Mouse (Mus musculus): ENCODE data around the gene Nos1ap. TPM values are rescaled to one million over a fixed set of nuclear protein-coding genes. Genes with fewer than 3 reads are reported as not detected.

The Nos1ap gene
- polyA plus RNA-seq, 1 experiment from 2014 or later, result 8.0 TPM

GRCm38 (mm10) chr1:170308503-170308902 lies 281.2 kb downstream of the Nos1ap start, which contains the start of gene Spata46:
TSS of gene Spata46 (plus strand) at chr1:170308803.
- Histone ChIP-seq H3K27ac (ENCODE audit: low read length) (no peak within 1 kb of the TSS), H3K27me3 (replicated peaks; ENCODE audit: insufficient read depth, low read length) (no peaks in the 10 kb centered on the region), H3K4me3 (ENCODE audit: low read depth, low read length) (no peak within 1 kb of the TSS), H3K9me3 (ENCODE audit: low read length) (no peaks in the 10 kb centered on the region), H3K36me3 (ENCODE audit: insufficient read depth, low read length) (no peaks in the 10 kb centered on the region), H3K9ac (replicated peaks; ENCODE audit: low read depth) (no peak within 1 kb of the TSS), H3K4me2 (replicated peaks; ENCODE audit: low read depth, low read length) (no peak within 1 kb of the TSS), H3K4me1 (ENCODE audit: insufficient read depth, low read depth, low read length) (no peaks in the 10 kb centered on the region)
- ATAC-seq, result no peak
- DNase-seq (ENCODE audit: low spot score), result no peak
- TF ChIP-seq CTCF (IDR thresholded peaks at IDR 0.05) (no peak), EP300 (IDR thresholded peaks at IDR 0.05) (no peak)
- WGBS, result 82% methylated on average over 4 of the region's 4 CpGs

- H3K9ac ChIP-seq (replicated peaks; ENCODE audit: low read depth), result no peak within 1 kb of the TSS
- ATAC-seq, result no peak
- WGBS, result 91% methylated on average over 4 of the region's 4 CpGs
- no peak within 1 kb of the TSS for H3K27ac ChIP-seq (ENCODE audit: low read length)
- no peak within 1 kb of the TSS for H3K4me2 ChIP-seq (replicated peaks; ENCODE audit: low read depth, low read length)
- H3K4me3 ChIP-seq (ENCODE audit: low read depth, low read length), result no peak within 1 kb of the TSS
- H3K4me1 ChIP-seq (ENCODE audit: insufficient read depth, low read depth, low read length), result no peaks in the 10 kb centered on the region
- no peaks in the 10 kb centered on the region for H3K27me3 ChIP-seq (replicated peaks; ENCODE audit: insufficient read depth, low read length)
- H3K9me3 ChIP-seq (ENCODE audit: low read length), result no peaks in the 10 kb centered on the region
- TF ChIP-seq CTCF (IDR thresholded peaks at IDR 0.05) (no peak), EP300 (IDR thresholded peaks at IDR 0.05) (no peak)
- no peaks in the 10 kb centered on the region for H3K36me3 ChIP-seq (ENCODE audit: insufficient read depth, low read length)
- no peak for DNase-seq (ENCODE audit: low spot score)
Measured at GRCm38 (mm10) chr1:170306232-170306631, 283.4 kb downstream of the Nos1ap start, which contains the start of gene Gm7694. TSS of gene Gm7694 (minus strand) at chr1:170306332.

- 75% methylated on average over 10 of the region's 10 CpGs for WGBS
Measured at GRCm38 (mm10) chr1:170305002-170305401, 284.7 kb downstream of the Nos1ap start.

DNA sequence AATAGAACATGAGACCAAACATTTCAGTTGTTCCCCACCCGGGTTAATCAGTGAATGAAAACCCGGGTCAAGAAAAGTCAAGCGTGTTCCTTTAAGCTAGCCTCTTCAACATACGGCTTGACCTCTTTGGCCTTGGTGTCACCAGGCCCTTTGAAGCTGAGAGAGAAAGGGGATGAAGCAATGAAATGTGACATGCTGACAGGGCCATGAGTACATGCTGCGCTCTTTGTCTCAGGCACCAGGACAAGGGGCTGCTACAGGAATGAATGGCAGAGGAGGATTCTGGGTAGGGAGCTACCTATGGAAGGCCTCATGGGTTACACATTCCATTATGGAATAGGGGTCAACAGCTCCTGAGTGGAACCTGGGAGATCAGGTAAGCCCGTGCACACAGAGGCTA lies 286.6 kb downstream of the Nos1ap start:
- H3K4me3 ChIP-seq (ENCODE audit: low read depth, low read length), result no peak overlapping the region
- H3K9me3 ChIP-seq (ENCODE audit: low read length), result no peaks in the 10 kb centered on the region
- WGBS, result 76% methylated on average over 6 of the region's 6 CpGs
- TF ChIP-seq EP300 (IDR thresholded peaks at IDR 0.05) (no peak), CTCF (IDR thresholded peaks at IDR 0.05) (no peak)
- H3K9ac ChIP-seq (replicated peaks; ENCODE audit: low read depth), result no peak overlapping the region
- H3K4me1 ChIP-seq (ENCODE audit: insufficient read depth, low read depth, low read length), result no peaks in the 10 kb centered on the region
- no peaks in the 10 kb centered on the region for H3K36me3 ChIP-seq (ENCODE audit: insufficient read depth, low read length)
- no peak overlapping the region for H3K4me2 ChIP-seq (replicated peaks; ENCODE audit: low read depth, low read length)
- no peak overlapping the region for H3K27ac ChIP-seq (ENCODE audit: low read length)
- ATAC-seq (no peak), DNase-seq (ENCODE audit: low spot score) (no peak)
- H3K27me3 ChIP-seq (replicated peaks; ENCODE audit: insufficient read depth, low read length), result no peaks in the 10 kb centered on the region

More at GRCm38 (mm10) chr1:170305002-170305401, 284.7 kb downstream of the Nos1ap start:
- H3K27ac ChIP-seq (ENCODE audit: low read length), result no peak overlapping the region
- no peak for ATAC-seq
- no peaks in the 10 kb centered on the region for H3K27me3 ChIP-seq (replicated peaks; ENCODE audit: insufficient read depth, low read length)
- H3K4me3 ChIP-seq (ENCODE audit: low read depth, low read length), result no peak overlapping the region
- no peak for DNase-seq (ENCODE audit: low spot score)
- TF ChIP-seq EP300 (IDR thresholded peaks at IDR 0.05) (no peak), CTCF (IDR thresholded peaks at IDR 0.05) (no peak)
- no peak overlapping the region for H3K4me2 ChIP-seq (replicated peaks; ENCODE audit: low read depth, low read length)
- no peak overlapping the region for H3K9ac ChIP-seq (replicated peaks; ENCODE audit: low read depth)
- H3K9me3 ChIP-seq (ENCODE audit: low read length), result no peaks in the 10 kb centered on the region
- no peaks in the 10 kb centered on the region for H3K36me3 ChIP-seq (ENCODE audit: insufficient read depth, low read length)
- H3K4me1 ChIP-seq (ENCODE audit: insufficient read depth, low read depth, low read length), result no peaks in the 10 kb centered on the region

- Histone ChIP-seq H3K4me3 (ENCODE audit: low read depth, low read length) (no peak overlapping the region), H3K27me3 (replicated peaks; ENCODE audit: insufficient read depth, low read length) (no peaks in the 10 kb centered on the region), H3K4me2 (replicated peaks; ENCODE audit: low read depth, low read length) (no peak overlapping the region), H3K9ac (replicated peaks; ENCODE audit: low read depth) (no peak overlapping the region), H3K27ac (ENCODE audit: low read length) (no peak overlapping the region), H3K4me1 (ENCODE audit: insufficient read depth, low read depth, low read length) (no peaks in the 10 kb centered on the region), H3K36me3 (ENCODE audit: insufficient read depth, low read length) (no peaks in the 10 kb centered on the region), H3K9me3 (ENCODE audit: low read length) (no peaks in the 10 kb centered on the region)
- no peak for ATAC-seq
- WGBS, result 74% methylated on average over 6 of the region's 6 CpGs
- no peak for DNase-seq (ENCODE audit: low spot score)
- TF ChIP-seq CTCF (IDR thresholded peaks at IDR 0.05) (no peak), EP300 (IDR thresholded peaks at IDR 0.05) (no peak)
Measured at GRCm38 (mm10) chr1:170302456-170302855, 287.2 kb downstream of the Nos1ap start.

DNA sequence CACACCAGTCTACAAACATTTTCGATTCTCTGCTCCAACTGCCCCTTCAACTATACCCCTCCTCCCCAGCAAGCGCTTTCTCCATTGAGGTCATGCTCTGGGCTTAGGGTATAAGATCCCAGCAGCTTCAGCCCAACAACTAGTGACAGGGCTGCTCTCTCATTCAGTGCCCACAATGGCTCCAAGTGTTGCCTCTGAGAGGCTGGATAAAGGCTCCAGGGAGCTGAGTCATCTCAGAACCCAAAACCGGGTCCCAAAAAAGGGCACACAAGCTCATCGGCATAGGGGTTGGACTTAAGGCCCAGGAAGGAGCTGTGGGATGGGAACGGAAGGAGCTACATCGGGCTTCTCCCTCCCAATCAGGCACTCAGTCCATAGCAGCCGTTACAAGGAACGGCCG lies 288.0 kb downstream of the Nos1ap start:
- no peaks in the 10 kb centered on the region for H3K27me3 ChIP-seq (replicated peaks; ENCODE audit: insufficient read depth, low read length)
- DNase-seq (ENCODE audit: low spot score), result no peak
- no peak for ATAC-seq
- no peaks in the 10 kb centered on the region for H3K36me3 ChIP-seq (ENCODE audit: insufficient read depth, low read length)
- no peak overlapping the region for H3K27ac ChIP-seq (ENCODE audit: low read length)
- H3K4me3 ChIP-seq (ENCODE audit: low read depth, low read length), result no peak overlapping the region
- no peak overlapping the region for H3K4me2 ChIP-seq (replicated peaks; ENCODE audit: low read depth, low read length)
- H3K9ac ChIP-seq (replicated peaks; ENCODE audit: low read depth), result no peak overlapping the region
- WGBS, result 97% methylated on average over 9 of the region's 9 CpGs
- no peaks in the 10 kb centered on the region for H3K9me3 ChIP-seq (ENCODE audit: low read length)
- H3K4me1 ChIP-seq (ENCODE audit: insufficient read depth, low read depth, low read length), result no peaks in the 10 kb centered on the region
- TF ChIP-seq CTCF (IDR thresholded peaks at IDR 0.05) (no peak), EP300 (IDR thresholded peaks at IDR 0.05) (no peak)

DNA sequence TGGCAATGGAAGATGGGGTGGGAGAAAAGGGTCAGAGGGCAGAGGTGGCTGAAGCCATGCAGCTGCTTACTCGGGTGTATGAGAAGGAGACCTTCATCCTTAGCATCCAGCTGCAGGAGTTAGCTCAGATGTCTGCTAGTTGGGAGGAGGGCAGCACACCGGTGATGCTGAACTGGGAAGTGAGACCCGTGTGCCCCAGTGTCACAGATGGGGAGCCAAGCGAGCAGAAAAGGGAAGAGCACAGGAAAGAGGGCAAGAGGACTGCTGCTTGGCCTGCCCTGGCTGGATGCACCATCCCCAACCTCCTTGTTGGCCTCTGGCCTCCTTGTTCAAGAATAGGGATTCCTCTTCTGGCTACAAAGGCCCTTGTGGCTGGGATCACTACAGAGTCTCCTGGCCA lies 290.2 kb downstream of the Nos1ap start:
- no peaks in the 10 kb centered on the region for H3K4me1 ChIP-seq (ENCODE audit: insufficient read depth, low read depth, low read length)
- H3K9me3 ChIP-seq (ENCODE audit: low read length), result no peaks in the 10 kb centered on the region
- H3K27ac ChIP-seq (ENCODE audit: low read length), result no peak overlapping the region
- no peaks in the 10 kb centered on the region for H3K36me3 ChIP-seq (ENCODE audit: insufficient read depth, low read length)
- no peak overlapping the region for H3K4me2 ChIP-seq (replicated peaks; ENCODE audit: low read depth, low read length)
- TF ChIP-seq EP300 (IDR thresholded peaks at IDR 0.05) (no peak), CTCF (IDR thresholded peaks at IDR 0.05) (no peak)
- 73% methylated on average over 4 of the region's 4 CpGs for whole genome bisulfite sequencing
- no peak overlapping the region for H3K4me3 ChIP-seq (ENCODE audit: low read depth, low read length)
- H3K27me3 ChIP-seq (replicated peaks; ENCODE audit: insufficient read depth, low read length), result no peaks in the 10 kb centered on the region
- DNase-seq (ENCODE audit: low spot score) (no peak), ATAC-seq (no peak)
- no peak overlapping the region for H3K9ac ChIP-seq (replicated peaks; ENCODE audit: low read depth)

Data from lung, postnatal 0 days (tissue).